In genomic region chr12:98269791-98270745, GRCm38 (mm10) we compare ENCODE assay signal across 1 mouse cellular context.
TF ChIP-seq lines count a peak whose summit lies in the region.

No protein-coding gene starts in this region.

TF ChIP-seq in CH12.LX, 34 proteins besides CTCF, POLR2A, EP300 and RAD21 (continued from another document):
- TF ChIP-seq ZMIZ1 (IDR thresholded peaks at IDR 0.05; ENCODE audit: low read depth, low read length) (peak; percentile 32; the same call in 1 of the 2 replicates), NRF1 (IDR thresholded peaks at IDR 0.05; ENCODE audit: low read depth, low read length) (no peak), ZC3H11A (IDR thresholded peaks at IDR 0.05; ENCODE audit: low read depth, low read length) (no peak), GABPA (IDR thresholded peaks at IDR 0.05; ENCODE audit: insufficient replicate concordance, low read depth, low read length) (no peak; the same call in 1 of the 2 replicates), BHLHE40 (IDR thresholded peaks at IDR 0.05; ENCODE audit: low read depth, low read length) (peak; percentile 97), MAZ (IDR thresholded peaks at IDR 0.05; ENCODE audit: low read depth, low read length) (peak; percentile 78; the same call in 1 of the 2 replicates), ELF1 (IDR thresholded peaks at IDR 0.05; ENCODE audit: low read depth, low read length) (0 out of 2 replicates have a peak, but pooled peaks have one; percentile 36)
